Mouse (Mus musculus) forebrain, embryonic 10.5 days (tissue): ENCODE results near the gene Pacsin2. TPM values are rescaled to one million over a fixed set of nuclear protein-coding genes. Genes with fewer than 3 reads are reported as not detected.
"Not testable (repeated sequence)": the region's sequence is repeated elsewhere in the genome, so short reads cannot be mapped to it uniquely, and the experiment has no call there.

Experiments used
- DNase-seq: peaks from one replicate; pipeline ENCODE4 v3.0.0-alpha.2; 2017; ENCODE audit warnings: low spot score; ENCODE audit errors: extremely low spot score
- H3K27ac ChIP-seq: fragments of 300-500 bp; sonication (generic); 2 replicates; pipeline ENCODE4 v1.5.1; 2016; ENCODE audit warnings: mild to moderate bottlenecking
- H3K27me3 ChIP-seq: fragments of 300-500 bp; sonication (generic); 2 replicates; pipeline ENCODE4 v1.6.1; 2016; ENCODE audit warnings: mild to moderate bottlenecking; ENCODE audit not compliant: poor library complexity, severe bottlenecking
- H3K36me3 ChIP-seq: fragments of 300-500 bp; sonication (generic); replicated peaks from 2 replicates; pipeline ENCODE4 v1.6.1; 2016; ENCODE audit warnings: mild to moderate bottlenecking, moderate library complexity
- H3K4me1 ChIP-seq: fragments of 300-500 bp; sonication (generic); 2 replicates; pipeline ENCODE4 v1.6.1; 2016
- H3K4me3 ChIP-seq: fragments of 300-500 bp; sonication (generic); 2 replicates; pipeline ENCODE4 v1.5.1; 2016; ENCODE audit warnings: mild to moderate bottlenecking, moderate library complexity
- H3K9me3 ChIP-seq: fragments of 300-500 bp; sonication (generic); 2 replicates; pipeline ENCODE4 v1.6.1; 2016; ENCODE audit warnings: mild to moderate bottlenecking, moderate library complexity
- WGBS: fragments of 180-500 bp; shearing (Covaris S2); methylation state at CpG from one replicate; pipeline ENCODE4 v1.1.7; 2016; 5-methylcytosine and 5-hydroxymethylcytosine counted together
- polyA plus RNA-seq: library from polyadenylated mRNA; unstranded; fragments of >200 nt; fragmentation: Nextera tagmentation; extraction: Ambion mirVana; gene quantifications from 2 replicates; pipeline ENCODE4 v1.2.1, GENCODE M21; 2016

Pacsin2 gene
- polyA plus RNA-seq, 1 experiment from 2014 or later, result 55.4 TPM

DNA sequence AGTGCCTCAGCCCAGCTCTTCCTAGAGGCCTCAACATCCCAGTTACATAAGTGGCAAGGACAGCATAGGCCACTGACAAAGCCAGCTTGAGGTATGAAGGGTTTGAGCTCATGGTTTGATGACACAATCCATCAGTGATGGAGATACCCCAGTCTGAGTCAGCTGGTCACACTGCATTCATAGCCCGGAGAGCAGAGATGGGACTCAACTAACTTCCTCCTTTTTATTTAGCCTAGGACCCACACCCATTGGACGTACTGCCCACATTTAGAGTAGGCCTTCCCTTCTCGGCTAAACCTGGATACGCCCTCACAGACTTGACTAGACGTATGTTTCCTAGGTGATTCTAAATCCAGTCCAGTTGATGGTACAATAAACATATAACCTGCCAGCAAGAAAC is 56.2 kb downstream of the Pacsin2 start:
- no peak overlapping the region for H3K27ac ChIP-seq
- 0 out of 2 replicates have a peak, but pooled peaks cover 4% of the 10 kb centered on the region for H3K36me3 ChIP-seq
- 89% methylated on average over 5 of the region's 5 CpGs for WGBS
- no peak overlapping the region for H3K4me3 ChIP-seq
- H3K4me1 ChIP-seq, result peaks cover 19% of the 10 kb centered on the region
- DNase-seq, result no peak
- peaks cover 4% of the 10 kb centered on the region; the same call in 1 of the 2 replicates for H3K9me3 ChIP-seq
- no peaks in the 10 kb centered on the region for H3K27me3 ChIP-seq

DNA sequence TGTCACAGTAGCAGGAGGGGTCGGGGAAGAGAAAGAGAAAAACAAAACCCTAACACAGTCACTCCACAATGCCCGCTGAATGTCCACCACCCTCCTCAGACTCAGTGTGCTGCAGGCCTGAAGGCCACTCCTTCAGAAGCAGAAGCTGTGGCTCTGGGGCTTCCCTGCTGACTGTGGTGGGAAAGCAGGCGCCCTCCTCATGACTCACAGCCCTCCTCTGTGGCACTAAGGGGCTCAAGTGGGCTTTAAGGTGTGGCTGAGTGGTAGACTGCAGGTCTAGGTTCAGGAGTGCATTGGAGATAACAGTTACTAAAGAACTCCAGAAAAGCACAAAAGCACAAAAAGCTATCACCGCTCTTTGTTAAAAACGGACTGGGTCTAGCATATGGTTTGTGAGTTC is 56.9 kb downstream of the Pacsin2 start:
- H3K27me3 ChIP-seq, result no peaks in the 10 kb centered on the region
- no peak overlapping the region for H3K4me3 ChIP-seq
- peaks cover 25% of the 10 kb centered on the region for H3K4me1 ChIP-seq
- no peak for DNase-seq
- no peak overlapping the region for H3K27ac ChIP-seq
- WGBS, result 85% methylated on average over 5 of the region's 5 CpGs
- 0 out of 2 replicates have a peak, but pooled peaks cover 4% of the 10 kb centered on the region for H3K36me3 ChIP-seq
- peaks cover 4% of the 10 kb centered on the region; the same call in 1 of the 2 replicates for H3K9me3 ChIP-seq

DNA sequence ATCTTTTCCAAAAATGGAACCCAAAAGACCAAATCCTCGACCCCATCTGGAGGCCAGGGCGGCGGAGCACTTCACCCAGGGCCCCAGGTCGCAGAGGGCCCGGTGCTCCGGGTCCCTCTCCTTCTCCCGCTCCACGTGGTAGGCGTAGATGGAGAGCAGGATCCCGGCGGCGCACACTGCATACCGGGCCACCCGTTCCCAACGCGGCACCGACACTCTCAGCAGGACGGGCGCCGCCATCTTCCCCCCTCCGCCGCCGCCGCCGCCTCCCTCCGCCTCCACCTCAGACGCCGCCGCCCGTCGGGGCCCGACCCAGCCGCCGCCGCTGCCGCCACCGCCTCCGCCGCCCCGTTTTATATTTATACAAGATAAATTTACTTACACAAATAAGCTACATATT is 58.5 kb downstream of the Pacsin2 start:
- WGBS, result 88% methylated on average over 23 of the region's 40 CpGs
- DNase-seq, H3K27ac ChIP-seq, H3K4me3 ChIP-seq, H3K36me3 ChIP-seq, H3K27me3 ChIP-seq, H3K9me3 ChIP-seq: not testable (repeated sequence)
- peaks cover 21% of the 10 kb centered on the region for H3K4me1 ChIP-seq

DNA sequence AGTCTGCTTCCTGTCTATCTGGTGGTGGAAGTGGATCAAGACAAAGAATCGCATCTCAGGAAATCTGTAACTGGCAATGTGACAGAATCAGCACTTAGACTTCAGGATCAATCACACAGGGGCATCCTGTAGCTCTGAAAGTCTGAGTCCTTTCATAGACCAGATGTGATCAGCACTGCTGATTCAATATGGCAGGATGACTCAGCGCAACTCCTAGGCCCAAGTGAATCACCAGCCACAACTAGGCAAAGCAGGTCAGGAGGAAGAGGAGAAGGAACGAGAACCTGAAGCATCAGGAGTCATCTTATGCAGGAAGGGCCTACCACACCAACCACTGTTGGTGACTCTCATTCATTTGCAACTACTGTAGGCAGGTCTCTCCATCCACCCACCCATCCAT is 60.4 kb downstream of the Pacsin2 start:
- Histone ChIP-seq H3K27ac (no peak overlapping the region), H3K4me1 (peaks cover 19% of the 10 kb centered on the region), H3K9me3 (peaks cover 4% of the 10 kb centered on the region; the same call in 1 of the 2 replicates), H3K4me3 (no peak overlapping the region), H3K36me3 (peaks cover 7% of the 10 kb centered on the region), H3K27me3 (no peaks in the 10 kb centered on the region)
- DNase-seq, result no peak
- 94% methylated on average over 3 of the region's 3 CpGs for WGBS

DNA sequence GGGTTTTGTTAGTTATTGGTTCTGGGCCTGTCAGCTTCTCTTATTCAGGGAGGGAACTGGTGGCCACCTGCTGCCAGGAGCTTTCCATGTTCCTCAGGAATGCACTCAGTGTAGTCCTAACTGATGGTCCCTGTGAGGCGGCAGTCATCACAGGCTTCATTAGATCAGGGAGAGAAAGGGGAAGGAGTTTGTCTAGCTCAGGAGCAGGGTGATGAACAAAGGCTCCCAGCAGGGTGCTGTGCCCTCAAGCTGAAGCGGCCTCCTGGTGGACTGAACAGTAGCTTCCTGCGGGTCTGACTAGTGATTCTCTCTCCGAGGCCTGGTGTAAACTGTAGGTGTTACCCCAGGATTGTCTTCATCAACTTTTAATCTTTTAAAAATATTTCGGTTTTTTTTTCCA is 61.4 kb downstream of the Pacsin2 start:
- Histone ChIP-seq H3K36me3 (peaks cover 7% of the 10 kb centered on the region), H3K27me3 (no peaks in the 10 kb centered on the region), H3K4me1 (peaks cover 24% of the 10 kb centered on the region), H3K4me3 (no peak overlapping the region), H3K27ac (no peak overlapping the region), H3K9me3 (peaks cover 4% of the 10 kb centered on the region; the same call in 1 of the 2 replicates)
- 39% methylated on average over 5 of the region's 5 CpGs for WGBS
- no peak for DNase-seq

DNA sequence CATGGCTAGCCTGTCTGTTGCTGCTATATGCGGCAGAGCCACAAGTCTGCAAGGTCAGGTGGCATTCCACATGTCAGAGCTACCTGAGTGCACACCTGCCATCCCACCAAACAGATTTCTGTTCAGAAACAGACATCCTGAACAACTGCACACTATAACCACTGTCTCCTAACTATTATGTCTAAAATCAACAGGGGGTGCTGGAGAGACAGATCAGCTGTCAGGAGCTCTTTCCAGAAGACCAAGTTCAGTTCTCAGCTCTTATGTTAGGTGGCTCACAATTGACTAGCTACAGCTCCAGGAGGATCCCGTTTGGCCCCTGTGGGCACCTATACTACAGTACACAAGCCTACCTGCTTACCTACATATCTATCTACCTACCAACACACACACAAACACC is 71.7 kb downstream of the Pacsin2 start:
- DNase-seq, result no peak
- Histone ChIP-seq H3K36me3 (peaks cover 33% of the 10 kb centered on the region), H3K27ac (no peak overlapping the region), H3K27me3 (no peaks in the 10 kb centered on the region), H3K4me3 (no peak overlapping the region), H3K9me3 (no peaks in the 10 kb centered on the region), H3K4me1 (peaks cover 15% of the 10 kb centered on the region; the same call in 1 of the 2 replicates)
- 92% methylated on average over 2 of the region's 2 CpGs for WGBS

DNA sequence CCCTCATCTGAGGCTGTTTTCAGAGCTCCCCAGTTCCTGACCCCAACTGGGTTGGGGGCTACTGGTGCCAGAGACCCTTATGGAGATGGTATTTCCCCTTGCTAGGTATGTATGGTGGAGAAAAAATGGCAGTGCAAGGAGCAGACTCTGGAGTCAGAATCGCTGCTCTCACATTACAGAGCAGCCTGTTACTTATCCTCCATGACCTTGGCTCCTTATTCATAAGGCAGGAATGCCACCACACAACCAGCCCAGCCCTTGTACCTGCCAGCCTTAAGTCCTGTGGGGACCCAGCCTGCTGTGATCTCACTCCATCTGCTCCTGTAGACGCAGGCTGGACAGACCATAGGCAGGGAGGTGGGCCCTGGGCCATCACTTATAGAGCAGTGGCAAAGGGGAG is 76.5 kb downstream of the Pacsin2 start:
- Histone ChIP-seq H3K36me3 (peaks cover 81% of the 10 kb centered on the region), H3K9me3 (no peaks in the 10 kb centered on the region), H3K4me1 (peaks cover 3% of the 10 kb centered on the region; the same call in 1 of the 2 replicates), H3K27ac (no peak overlapping the region), H3K27me3 (no peaks in the 10 kb centered on the region), H3K4me3 (no peak overlapping the region)
- WGBS, result 88% methylated on average over 2 of the region's 2 CpGs
- DNase-seq, result no peak

DNA sequence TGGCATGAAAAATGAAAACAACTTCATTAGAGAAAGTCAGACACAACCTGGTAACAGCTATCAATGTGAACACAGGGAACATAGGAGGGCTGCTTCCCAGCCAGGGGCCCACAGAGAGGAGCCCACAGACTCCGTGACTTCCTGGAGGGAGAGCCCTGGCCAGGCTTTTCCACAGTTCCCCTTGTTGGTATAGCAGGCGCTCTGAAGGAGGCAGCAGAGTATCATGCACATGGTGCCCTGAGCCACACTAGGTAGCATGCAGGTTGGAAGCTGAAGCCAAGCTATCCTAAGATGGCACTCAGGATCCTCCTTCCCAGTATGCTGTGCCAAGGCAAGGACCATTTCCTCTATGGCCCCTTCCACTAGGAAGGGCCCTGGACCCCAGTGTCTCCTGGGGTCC is 80.8 kb downstream of the Pacsin2 start:
- H3K9me3 ChIP-seq, result no peaks in the 10 kb centered on the region
- no peak overlapping the region for H3K27ac ChIP-seq
- H3K27me3 ChIP-seq, result no peaks in the 10 kb centered on the region
- WGBS, result 92% methylated on average over 2 of the region's 2 CpGs
- no peak for DNase-seq
- H3K36me3 ChIP-seq, result peaks cover 83% of the 10 kb centered on the region
- H3K4me3 ChIP-seq, result no peak overlapping the region
- no peaks in the 10 kb centered on the region for H3K4me1 ChIP-seq

DNA sequence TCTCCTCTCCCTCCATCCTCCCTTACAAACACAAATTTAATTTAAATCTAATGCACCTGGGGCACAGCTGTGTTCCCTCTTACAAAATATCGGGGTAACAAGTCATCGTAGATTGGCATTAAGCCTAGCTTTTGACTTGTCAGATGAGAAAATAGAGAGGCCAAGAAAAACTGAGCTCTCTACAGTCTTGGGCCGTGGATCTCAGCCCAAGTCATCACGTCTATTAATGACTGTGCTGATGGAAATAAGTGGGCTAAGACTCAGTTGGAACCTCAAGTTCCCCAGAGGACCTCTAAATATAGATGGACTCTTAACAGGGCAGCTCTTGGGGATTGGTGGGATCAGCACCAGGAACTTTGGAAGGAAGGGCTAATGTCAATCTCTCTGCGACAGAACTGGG is 81.3 kb downstream of the Pacsin2 start:
- H3K4me1 ChIP-seq, result no peaks in the 10 kb centered on the region
- H3K4me3 ChIP-seq, result no peak overlapping the region
- H3K27me3 ChIP-seq, result no peaks in the 10 kb centered on the region
- no peak for DNase-seq
- WGBS, result 91% methylated on average over 5 of the region's 5 CpGs
- no peak overlapping the region for H3K27ac ChIP-seq
- no peaks in the 10 kb centered on the region for H3K9me3 ChIP-seq
- H3K36me3 ChIP-seq, result peaks cover 83% of the 10 kb centered on the region

DNA sequence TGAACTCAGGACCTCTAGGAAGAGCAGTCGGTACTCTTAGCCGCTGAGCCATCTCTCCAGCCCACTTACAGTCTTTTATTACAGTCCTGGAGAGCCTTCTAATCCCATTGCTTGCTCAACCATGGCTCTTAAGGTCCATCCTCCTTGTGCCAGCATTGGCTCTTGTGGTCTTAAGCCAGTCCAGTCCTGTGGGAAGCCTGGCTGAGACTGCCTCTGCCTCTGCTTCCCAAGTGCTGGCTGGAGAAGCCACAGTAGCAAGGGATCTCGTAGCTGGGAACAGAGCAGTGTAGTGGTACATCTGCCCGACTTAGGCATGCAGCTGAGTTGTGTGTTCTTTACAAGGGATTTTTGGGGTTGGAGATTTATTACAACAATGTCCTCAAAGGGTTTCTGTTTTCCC is 81.9 kb downstream of the Pacsin2 start:
- H3K9me3 ChIP-seq, result no peaks in the 10 kb centered on the region
- DNase-seq, result no peak
- no peaks in the 10 kb centered on the region for H3K4me1 ChIP-seq
- H3K36me3 ChIP-seq, result peaks cover 83% of the 10 kb centered on the region
- 87% methylated on average over 4 of the region's 4 CpGs for WGBS
- H3K27ac ChIP-seq, result no peak overlapping the region
- no peaks in the 10 kb centered on the region for H3K27me3 ChIP-seq
- no peak overlapping the region for H3K4me3 ChIP-seq

DNA sequence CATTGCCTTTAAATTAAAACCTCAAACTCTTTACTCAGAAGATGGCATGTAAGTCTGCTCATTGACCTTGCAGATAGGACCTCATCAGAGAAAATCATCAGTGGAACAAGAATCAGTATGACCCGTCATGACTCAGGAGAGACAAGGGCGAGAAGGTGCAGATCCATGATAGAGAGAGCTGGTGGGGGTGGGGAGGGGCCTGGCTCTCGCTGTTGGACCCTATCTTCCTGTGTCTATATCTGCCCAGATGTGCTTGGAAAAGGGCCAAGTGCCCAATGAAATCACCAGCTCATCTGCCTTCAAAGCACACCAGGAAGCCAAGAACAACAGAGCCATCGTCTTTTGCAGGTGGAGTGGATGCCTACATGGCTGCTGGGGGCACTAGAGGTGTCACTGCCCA is 87.3 kb downstream of the Pacsin2 start:
- Histone ChIP-seq H3K27me3 (no peaks in the 10 kb centered on the region), H3K4me3 (no peak overlapping the region), H3K27ac (no peak overlapping the region), H3K4me1 (no peaks in the 10 kb centered on the region), H3K9me3 (no peaks in the 10 kb centered on the region), H3K36me3 (peaks cover 42% of the 10 kb centered on the region)
- 90% methylated on average over 4 of the region's 4 CpGs for WGBS
- no peak for DNase-seq

DNA sequence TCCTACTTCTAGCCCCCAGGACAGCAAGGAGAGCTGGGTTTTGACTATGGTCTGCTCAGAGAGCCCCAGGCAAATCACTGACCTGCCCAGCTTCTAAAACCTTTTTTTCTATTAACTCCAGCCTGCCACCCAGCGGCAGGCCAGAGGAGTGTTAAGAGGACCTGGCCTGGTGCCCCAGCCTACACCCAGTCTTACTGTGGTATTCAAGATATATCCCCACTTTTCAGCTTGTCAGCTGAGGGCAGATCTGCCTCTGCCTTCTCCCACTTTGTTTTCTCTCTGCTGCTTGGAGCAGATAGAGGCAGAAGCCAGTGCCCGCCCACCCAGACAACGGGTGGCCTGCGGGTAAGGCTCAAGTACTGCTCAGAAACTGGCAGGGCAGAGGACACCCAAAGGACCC is 89.3 kb downstream of the Pacsin2 start:
- no peaks in the 10 kb centered on the region for H3K27me3 ChIP-seq
- WGBS, result 68% methylated on average over 4 of the region's 4 CpGs

DNA sequence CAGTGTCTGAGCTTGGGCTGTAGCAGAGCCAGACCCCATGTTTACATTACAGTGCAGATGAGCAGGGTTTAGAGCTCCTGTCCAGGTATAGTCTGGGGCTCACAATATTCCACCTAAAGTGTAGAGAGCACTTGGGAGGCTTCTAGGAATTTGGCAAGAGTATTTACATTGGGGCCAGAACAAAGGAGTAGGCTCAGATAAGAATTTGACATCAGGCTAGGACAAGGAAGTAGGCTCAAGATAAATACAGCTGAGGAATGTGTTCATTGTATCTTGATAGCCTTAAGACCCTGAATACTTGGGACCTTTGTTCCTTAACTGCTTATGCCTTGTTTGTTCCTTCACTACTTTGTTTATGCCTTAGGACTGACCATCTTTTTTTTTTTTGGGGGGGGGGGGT is 90.3 kb downstream of the Pacsin2 start:
- H3K9me3 ChIP-seq, result no peaks in the 10 kb centered on the region
- H3K27ac ChIP-seq, result no peak overlapping the region
- peaks cover 28% of the 10 kb centered on the region for H3K36me3 ChIP-seq
- H3K4me3 ChIP-seq, result no peak overlapping the region
- no peak for DNase-seq
- no peaks in the 10 kb centered on the region for H3K27me3 ChIP-seq
- no peaks in the 10 kb centered on the region for H3K4me1 ChIP-seq

More for the DNA sequence above, 89.3 kb downstream of the Pacsin2 start:
- H3K9me3 ChIP-seq, result no peaks in the 10 kb centered on the region
- peaks cover 36% of the 10 kb centered on the region for H3K36me3 ChIP-seq
- no peak overlapping the region for H3K4me3 ChIP-seq
- H3K4me1 ChIP-seq, result no peaks in the 10 kb centered on the region
- no peak overlapping the region for H3K27ac ChIP-seq
- DNase-seq, result peak; percentile 28

DNA sequence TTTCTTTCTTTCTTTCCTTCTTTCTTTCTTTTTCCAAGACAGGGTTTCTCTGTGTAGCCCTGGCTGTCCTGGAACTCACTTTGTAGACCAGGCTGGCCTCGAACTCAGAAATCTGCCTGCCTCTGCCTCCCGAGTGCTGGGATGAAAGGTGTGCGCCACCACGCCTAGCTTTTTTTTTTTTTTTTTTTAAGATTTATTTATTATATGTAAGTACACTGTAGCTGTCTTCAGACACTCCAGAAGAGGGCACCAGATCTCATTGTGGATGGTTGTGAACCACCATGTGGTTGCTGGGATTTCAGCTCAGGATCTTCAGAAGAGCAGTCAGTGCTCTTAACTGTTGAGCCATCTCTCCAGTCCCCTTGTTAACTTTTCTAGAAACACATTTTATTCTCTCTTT is 95.7 kb downstream of the Pacsin2 start:
- WGBS, result 79% methylated on average over 4 of the region's 4 CpGs
- DNase-seq, H3K36me3 ChIP-seq, H3K4me3 ChIP-seq, H3K9me3 ChIP-seq, H3K4me1 ChIP-seq, H3K27ac ChIP-seq: not testable (repeated sequence)
- peaks cover 26% of the 10 kb centered on the region for H3K27me3 ChIP-seq
